ENCODE assay signal across 9 mouse cellular contexts in the genomic region with DNA sequence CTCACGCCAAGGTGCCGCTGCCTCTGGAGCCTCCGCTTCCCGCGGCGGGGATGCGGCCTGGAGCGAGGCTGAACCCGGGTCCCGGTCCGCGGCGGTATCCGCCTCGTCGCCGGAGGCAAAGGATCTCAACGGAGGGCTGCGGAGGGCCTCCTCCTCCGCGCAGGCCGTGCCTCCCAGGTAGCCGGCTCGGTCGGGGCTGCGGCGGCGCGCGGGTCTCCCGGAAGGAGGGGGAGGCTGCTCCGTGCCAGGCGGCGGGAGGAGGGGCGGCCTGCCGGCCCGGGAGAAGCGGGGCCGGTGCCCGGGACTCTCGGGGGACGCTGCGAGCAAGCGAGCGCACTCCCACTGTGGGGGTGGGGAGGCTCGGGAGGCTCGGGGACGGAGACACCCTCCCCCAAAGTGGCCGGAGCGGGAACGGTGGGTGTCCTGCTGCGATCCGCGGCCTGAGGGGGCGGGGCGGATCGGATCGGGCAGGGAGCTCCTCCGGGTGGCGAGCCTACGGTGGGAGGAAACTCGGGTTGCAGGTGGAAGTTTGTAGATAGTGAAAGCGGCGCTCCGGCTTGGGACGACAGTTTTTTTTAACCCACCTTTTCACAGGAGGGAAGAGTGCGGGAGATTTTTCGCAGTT. TPM values are rescaled to one million over a fixed set of nuclear protein-coding genes. Genes with fewer than 3 reads are reported as not detected.
DNase-seq lines count a peak whose midpoint lies in the region; ATAC-seq and TF ChIP-seq lines count a peak whose summit lies in the region.
"Had no signal": no experiment of that assay in that cellular context is flagged by ENCODE, and none has a peak within 500 bp of the region (broad histone marks: within the 10 kb centered on the region; RNA-seq: fewer than 3 reads in every experiment).

No protein-coding gene starts in this region.

- H3K27me3 ChIP-seq in erythroblast, embryonic 14.5 days (ENCODE audit: control insufficient read depth) = no peaks in the 10 kb centered on the region
- no peaks in the 10 kb centered on the region for H3K27me3 ChIP-seq in hindbrain, embryonic 12.5 days
- no peaks in the 10 kb centered on the region for H3K27me3 ChIP-seq in limb, embryonic 12.5 days
- peaks cover 5% of the 10 kb centered on the region; the same call in 1 of the 2 replicates for H3K27me3 ChIP-seq in midbrain, embryonic 10.5 days (ENCODE audit: low read depth, poor library complexity, severe bottlenecking)

- peaks cover 3% of the 10 kb centered on the region for H3K4me1 ChIP-seq in bone marrow, adult 2 months (ENCODE audit: control insufficient read depth, insufficient read depth, low read length)
- peaks cover 68% of the 10 kb centered on the region for H3K4me1 ChIP-seq in erythroblast, embryonic 14.5 days (ENCODE audit: control insufficient read depth)
- peaks cover 11% of the 10 kb centered on the region for H3K4me1 ChIP-seq in hindbrain, embryonic 12.5 days
- H3K4me1 ChIP-seq in limb, embryonic 12.5 days (replicated peaks) = peaks cover 16% of the 10 kb centered on the region
- H3K4me1 ChIP-seq in midbrain, embryonic 10.5 days = peaks cover 36% of the 10 kb centered on the region

- peak; percentile 43 for DNase-seq in gastrocnemius, adult 18-20 months (ENCODE audit: low spot score)
- DNase-seq in gastrocnemius, postnatal 25 days = no peak
- DNase-seq in midbrain, embryonic 10.5 days (ENCODE audit: low spot score) = peak; percentile 65
- DNase-seq in spleen, postnatal 14 days (ENCODE audit: low spot score in 2 of 2) = peak; percentile 54

- H3K9ac ChIP-seq in hindbrain, embryonic 12.5 days = peak overlapping the region; percentile 92
- H3K9ac ChIP-seq in limb, embryonic 12.5 days (replicated peaks) = peak overlapping the region; percentile 94

- peaks cover 40% of the 10 kb centered on the region for H3K36me3 ChIP-seq in erythroblast, embryonic 14.5 days (ENCODE audit: control insufficient read depth)
- H3K36me3 ChIP-seq in hindbrain, embryonic 12.5 days = peaks cover 9% of the 10 kb centered on the region
- H3K36me3 ChIP-seq in limb, embryonic 12.5 days = peaks cover 23% of the 10 kb centered on the region
- H3K36me3 ChIP-seq in midbrain, embryonic 10.5 days = peaks cover 39% of the 10 kb centered on the region

- under 1% methylated on average over 63 of the region's 68 CpGs for WGBS in bone marrow, adult 2 months
- WGBS in hindbrain, embryonic 12.5 days = 2% methylated on average over 52 of the region's 68 CpGs
- WGBS in limb, embryonic 12.5 days = under 1% methylated on average over 67 of the region's 68 CpGs
- WGBS in midbrain, embryonic 10.5 days = under 1% methylated on average over 65 of the region's 68 CpGs

- H3K9me3 ChIP-seq in erythroblast, embryonic 14.5 days (ENCODE audit: control insufficient read depth, low read length) = no peaks in the 10 kb centered on the region
- no peaks in the 10 kb centered on the region for H3K9me3 ChIP-seq in hindbrain, embryonic 12.5 days (replicated peaks)
- no peaks in the 10 kb centered on the region for H3K9me3 ChIP-seq in limb, embryonic 12.5 days
- no peaks in the 10 kb centered on the region for H3K9me3 ChIP-seq in midbrain, embryonic 10.5 days (replicated peaks)

- H3K27ac ChIP-seq in bone marrow, adult 2 months (ENCODE audit: control insufficient read depth, insufficient read depth, low read depth, low read length, poor library complexity) = peak overlapping the region; percentile 88
- peak overlapping the region; percentile 91 for H3K27ac ChIP-seq in hindbrain, embryonic 12.5 days
- H3K27ac ChIP-seq in limb, embryonic 12.5 days = peak overlapping the region; percentile 92
- H3K27ac ChIP-seq in midbrain, embryonic 10.5 days (replicated peaks) = peak overlapping the region; percentile 96

- peak; percentile 18; the same call in 1 of the 2 replicates for TF ChIP-seq POLR2A in bone marrow, adult 2 months (IDR thresholded peaks at IDR 0.05; ENCODE audit: borderline replicate concordance, control insufficient read depth, low read depth, low read length)

- ATAC-seq in hindbrain, embryonic 12.5 days (ENCODE audit: low FRiP score) = peak; percentile 72
- ATAC-seq in limb, embryonic 12.5 days (ENCODE audit: insufficient number of reproducible peaks, insufficient read depth, low FRiP score, low TSS enrichment, low read depth) = peak; percentile 61

- peak overlapping the region; percentile 72 for H3K4me2 ChIP-seq in hindbrain, embryonic 12.5 days (replicated peaks)
- H3K4me2 ChIP-seq in limb, embryonic 12.5 days = peak overlapping the region; percentile 71

- H3K4me3 ChIP-seq in bone marrow, adult 2 months (replicated peaks; ENCODE audit: control insufficient read depth, low read depth, low read length) = peak overlapping the region; percentile 97
- peak overlapping the region; percentile 97 for H3K4me3 ChIP-seq in erythroblast, embryonic 14.5 days (replicated peaks)
- H3K4me3 ChIP-seq in hindbrain, embryonic 12.5 days = peak overlapping the region; percentile 98
- peak overlapping the region; percentile 97 for H3K4me3 ChIP-seq in limb, embryonic 12.5 days (replicated peaks)
- peak overlapping the region; percentile 99 for H3K4me3 ChIP-seq in midbrain, embryonic 10.5 days

- no peak for TF ChIP-seq CTCF in bone marrow, adult 2 months (IDR thresholded peaks at IDR 0.05; ENCODE audit: control insufficient read depth, insufficient read depth, low read length)

RNA-seq across cellular contexts. Expression of a gene that starts 0.5 kb away (rescaled TPM):
- total RNA-seq in gastrocnemius, adult 18-20 months (2021) = 1 to 10 TPM; 4.1 to 4.4 TPM
- 1 to 10 TPM; 3.4 to 3.6 TPM for total RNA-seq in gastrocnemius, postnatal 25 days (2021)
- polyA plus RNA-seq in bone marrow, adult 2 months (2011; ENCODE audit: insufficient read depth, insufficient read length, low replicate concordance, missing spikeins) = 32.2 and 61.3 TPM in 2 replicates
- polyA plus RNA-seq in erythroblast, embryonic 14.5 days (2012) = 0.58 and 0.70 TPM in 2 replicates
- polyA plus RNA-seq in hindbrain, embryonic 12.5 days (2016; fragmentation: Nextera tagmentation; extraction: Ambion mirVana) = 55.3 and 58.9 TPM in 2 replicates
- 92.9 TPM in 2 replicates for polyA plus RNA-seq in limb, embryonic 12.5 days (2016; fragmentation: Nextera tagmentation; extraction: Ambion mirVana)
- 91.3 and 95.8 TPM in 2 replicates for polyA plus RNA-seq in midbrain, embryonic 10.5 days (2016; fragmentation: Nextera tagmentation; extraction: Ambion mirVana)

RNA-seq across cellular contexts. Expression of a gene that starts 54.6 kb away (rescaled TPM):
- total RNA-seq in gastrocnemius, adult 18-20 months (2021) = not detected
- total RNA-seq in gastrocnemius, postnatal 25 days (2021) = not detected
- not detected in 2 replicates for polyA plus RNA-seq in bone marrow, adult 2 months (2011; ENCODE audit: insufficient read depth, insufficient read length, low replicate concordance, missing spikeins)
- not detected in 2 replicates for polyA plus RNA-seq in erythroblast, embryonic 14.5 days (2012)
- not detected in 2 replicates for polyA plus RNA-seq in hindbrain, embryonic 12.5 days (2016; fragmentation: Nextera tagmentation; extraction: Ambion mirVana)
- polyA plus RNA-seq in limb, embryonic 12.5 days (2016; fragmentation: Nextera tagmentation; extraction: Ambion mirVana) = not detected in 2 replicates
- polyA plus RNA-seq in midbrain, embryonic 10.5 days (2016; fragmentation: Nextera tagmentation; extraction: Ambion mirVana) = not detected in 2 replicates
- total RNA-seq: left cerebral cortex, postnatal 10 days had no signal

Comparison
In these comparisons a context has a peak if more than half of its experiments do, and no peak if none do; other contexts are left out.
1. RNA of a gene that starts 0.5 kb away (polyA plus RNA-seq): 91.3 to 95.8 TPM in midbrain, embryonic 10.5 days, 92.9 TPM in limb, embryonic 12.5 days, 32.2 to 61.3 TPM in bone marrow, adult 2 months and 55.3 to 58.9 TPM in hindbrain, embryonic 12.5 days; 0.58 to 0.70 TPM in erythroblast, embryonic 14.5 days; every median in the first group is over 10 times any median in the second.
2. Peak in every context shown above with its lines, with median percentiles within 50 percentile points of each other: H3K27ac ChIP-seq and H3K4me3 ChIP-seq.